Mouse (Mus musculus) neutrophil, adult 5-6 weeks (primary cell): ENCODE results near the gene Rbms3. TPM values are rescaled to one million over a fixed set of nuclear protein-coding genes. Genes with fewer than 3 reads are reported as not detected.

Experiments
- ATAC-seq: fragments of 151-379, 151-347 bp; 2 replicates; pipeline ENCODE4 v1.8.0; 2017; ENCODE audit warnings: mild to moderate bottlenecking, moderate TSS enrichment; ENCODE audit not compliant: insufficient number of reproducible peaks, poor library complexity, low FRiP score, severe bottlenecking; ENCODE audit errors: extremely low read depth
- total RNA-seq: library from RNA; stranded (forward); fragments of 200-1000 nt; gene quantifications from 2 replicates; pipeline ENCODE4 v1.2.3, GENCODE M21; 2017

The Rbms3 gene
- total RNA-seq, 1 experiment from 2014 or later: not detected

- no peak for ATAC-seq
Measured at GRCm38 (mm10) chr9:116909511-116909910, 720.2 kb downstream of the Rbms3 start.

- ATAC-seq: no peak
Measured at GRCm38 (mm10) chr9:116906955-116907354, 722.8 kb downstream of the Rbms3 start.

- no peak for ATAC-seq
Measured at GRCm38 (mm10) chr9:116905646-116906045, 724.1 kb downstream of the Rbms3 start.

- ATAC-seq: no peak
Measured at GRCm38 (mm10) chr9:116903304-116903993, 726.3 kb downstream of the Rbms3 start.

GRCm38 (mm10) chr9:116899403-116899802, 730.3 kb downstream of the Rbms3 start:
- no peak for ATAC-seq

GRCm38 (mm10) chr9:116886973-116887680, 742.6 kb downstream of the Rbms3 start:
- no peak for ATAC-seq

- no peak for ATAC-seq
Measured at GRCm38 (mm10) chr9:116885617-116886016, 744.1 kb downstream of the Rbms3 start.

- ATAC-seq: no peak
Measured at GRCm38 (mm10) chr9:116880503-116880902, 749.2 kb downstream of the Rbms3 start.

- ATAC-seq: no peak
Measured at GRCm38 (mm10) chr9:116879600-116880457, 749.9 kb downstream of the Rbms3 start.

GRCm38 (mm10) chr9:116876786-116877185, 752.9 kb downstream of the Rbms3 start:
- ATAC-seq: no peak

- ATAC-seq: no peak
Measured at GRCm38 (mm10) chr9:116873976-116874320, 755.8 kb downstream of the Rbms3 start.

- no peak for ATAC-seq
Measured at GRCm38 (mm10) chr9:116873033-116873975, 756.4 kb downstream of the Rbms3 start.

- ATAC-seq: no peak
Measured at GRCm38 (mm10) chr9:116872346-116872745, 757.4 kb downstream of the Rbms3 start.

GRCm38 (mm10) chr9:116871576-116871975, 758.1 kb downstream of the Rbms3 start:
- no peak for ATAC-seq

- ATAC-seq: no peak
Measured at GRCm38 (mm10) chr9:116866060-116866459, 763.7 kb downstream of the Rbms3 start.

GRCm38 (mm10) chr9:116863626-116864025, 766.1 kb downstream of the Rbms3 start:
- ATAC-seq: no peak

- no peak for ATAC-seq
Measured at GRCm38 (mm10) chr9:116862341-116862740, 767.4 kb downstream of the Rbms3 start.

GRCm38 (mm10) chr9:116857861-116858595, 771.7 kb downstream of the Rbms3 start:
- no peak for ATAC-seq
